Mouse (Mus musculus) cerebellum, adult 11 months (tissue): ENCODE data around the gene Tubd1.

Source experiments
- DNase-seq: peaks from one replicate; pipeline ENCODE4 v3.0.0; 2022

Tubd1 gene

GRCm38 (mm10) chr11:86584898-86585597 lies 40.3 kb downstream of the Tubd1 start:
- no peak for DNase-seq

DNA sequence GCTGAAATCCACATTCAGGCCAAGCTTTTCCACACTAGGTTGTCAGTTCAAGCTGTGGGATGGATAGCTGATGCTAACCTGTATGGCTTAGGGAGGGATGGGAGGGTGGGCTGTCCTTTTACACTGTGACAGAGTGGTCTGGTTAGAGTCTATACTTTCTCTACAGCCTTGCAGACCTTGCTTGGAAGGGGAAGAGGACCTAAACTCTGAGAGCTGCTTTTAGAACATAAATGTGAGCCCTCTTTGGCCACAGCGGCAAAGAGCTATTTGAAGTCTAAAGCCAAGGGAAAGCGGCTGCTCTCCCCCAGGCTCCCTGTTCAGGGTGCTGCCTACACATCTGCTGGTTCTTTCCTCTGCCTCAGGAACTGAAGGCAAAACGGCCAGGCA lies 40.8 kb downstream of the Tubd1 start:
- no peak for DNase-seq

DNA sequence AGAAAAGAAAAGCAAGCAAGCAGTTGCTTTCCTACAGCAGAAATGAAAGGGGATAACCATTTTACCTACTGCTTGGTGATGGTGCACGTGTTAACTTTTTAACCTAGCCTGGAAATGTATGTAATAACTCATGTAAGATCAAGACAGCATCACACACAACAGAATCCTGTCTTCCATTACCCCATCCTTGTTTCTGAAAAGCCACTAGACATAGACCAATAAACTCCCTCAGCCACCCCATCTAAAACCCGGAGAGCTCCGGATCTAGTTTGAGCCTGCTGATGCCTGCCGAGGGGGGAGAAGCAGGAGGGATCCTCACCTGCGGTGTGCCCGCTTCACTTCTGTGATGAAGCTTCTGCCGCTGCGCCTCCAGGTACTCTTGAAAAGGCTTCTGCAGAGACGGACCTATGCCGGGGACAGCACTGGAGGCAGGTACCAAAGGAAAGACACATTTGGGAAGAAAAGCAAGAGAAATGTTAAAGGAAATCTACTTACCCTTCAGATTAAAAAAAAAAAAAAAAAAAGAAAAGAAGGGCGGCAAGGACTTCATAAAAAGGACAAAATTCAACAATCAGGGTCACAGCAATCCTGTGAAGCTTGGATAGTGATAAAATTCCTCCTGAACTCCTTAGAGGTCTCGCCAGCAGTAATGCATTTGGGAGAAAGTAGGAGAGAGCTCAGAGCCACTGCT lies 41.5 kb downstream of the Tubd1 start:
- no peak for DNase-seq

GRCm38 (mm10) chr11:86586868-86587792 lies 42.3 kb downstream of the Tubd1 start:
- no peak for DNase-seq

- DNase-seq, result no peak
These were observed 43.0 kb downstream of the Tubd1 start for GRCm38 (mm10) chr11:86587830-86588229.

DNA sequence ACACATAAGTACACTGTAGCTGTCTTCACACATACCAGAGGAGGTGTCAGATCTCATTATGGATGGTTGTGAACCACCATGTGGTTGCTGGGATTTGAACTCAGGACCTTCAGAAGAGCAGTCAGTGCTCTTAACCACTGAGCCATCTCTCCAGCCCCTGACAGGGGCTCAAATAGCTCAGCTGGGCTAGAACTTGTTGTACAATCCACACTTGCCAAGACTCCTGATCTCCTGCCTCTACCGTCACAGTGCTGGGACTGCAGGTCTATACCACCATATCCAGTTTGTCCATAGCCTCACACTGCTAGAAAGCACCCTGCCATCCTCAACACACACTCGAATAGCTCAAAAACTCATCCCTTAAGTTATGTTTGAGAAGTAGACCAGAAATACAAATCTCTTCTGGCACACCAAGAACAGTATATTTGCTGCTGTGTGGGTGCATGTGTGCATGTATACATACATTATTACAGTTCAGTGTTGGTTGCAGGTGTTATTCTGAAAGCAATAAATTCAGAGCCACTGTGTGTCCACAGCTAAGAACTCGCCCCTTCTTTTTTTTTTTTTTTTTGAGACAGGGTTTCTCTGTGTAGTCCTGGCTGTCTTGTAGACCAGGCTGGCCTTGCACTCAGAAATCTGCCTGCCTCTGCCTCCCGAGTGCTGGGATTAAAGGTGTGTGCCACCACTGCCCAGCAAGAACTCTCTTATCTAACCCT lies 44.0 kb downstream of the Tubd1 start:
- DNase-seq, result no peak

DNA sequence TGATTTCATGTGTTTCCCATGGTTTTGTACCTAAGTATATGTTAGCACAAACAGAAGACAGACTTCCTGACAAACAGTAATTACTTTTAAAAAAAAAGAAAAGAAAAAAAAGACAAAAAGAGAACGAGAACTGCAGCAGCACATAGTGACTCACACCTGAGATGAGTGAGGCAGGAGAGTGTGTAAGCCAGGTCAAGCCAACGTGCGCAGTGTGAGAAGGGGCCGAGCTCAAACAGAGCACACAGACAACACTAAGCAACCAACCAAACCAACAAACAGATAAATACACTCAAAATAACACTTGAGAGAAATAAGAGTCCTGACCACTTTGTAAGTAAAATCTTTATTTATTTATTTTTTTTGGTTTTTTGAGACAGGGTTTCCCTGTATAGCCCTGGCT lies 45.3 kb downstream of the Tubd1 start:
- no peak for DNase-seq

GRCm38 (mm10) chr11:86590579-86590978 lies 45.8 kb downstream of the Tubd1 start:
- DNase-seq, result no peak

- no peak for DNase-seq
These were observed 46.6 kb downstream of the Tubd1 start for GRCm38 (mm10) chr11:86591301-86591845.

- DNase-seq, result no peak
These were observed 47.3 kb downstream of the Tubd1 start for GRCm38 (mm10) chr11:86591931-86592616.

GRCm38 (mm10) chr11:86592993-86593392 lies 48.2 kb downstream of the Tubd1 start:
- DNase-seq, result no peak

DNA sequence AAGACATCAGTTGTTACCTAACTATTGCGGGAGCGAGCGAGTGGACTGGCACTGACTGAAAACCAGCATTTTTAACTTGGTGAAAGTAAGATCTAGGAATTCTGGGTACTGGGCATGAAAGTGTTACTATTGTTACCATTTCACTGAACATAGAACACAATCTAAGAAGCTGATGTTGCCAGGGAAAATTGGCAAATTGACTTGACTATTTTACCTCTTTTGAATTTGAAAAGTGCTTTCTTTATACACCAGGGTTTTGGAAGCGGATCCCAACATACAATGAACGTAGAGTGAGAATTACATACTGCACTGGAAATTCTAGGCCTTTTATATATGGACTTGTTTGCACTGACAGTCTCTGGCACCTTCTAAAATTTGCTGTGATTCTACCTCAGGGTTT lies 48.7 kb downstream of the Tubd1 start:
- DNase-seq, result no peak

GRCm38 (mm10) chr11:86594188-86594876 lies 49.5 kb downstream of the Tubd1 start:
- DNase-seq, result no peak

- no peak for DNase-seq
These were observed 50.6 kb downstream of the Tubd1 start for GRCm38 (mm10) chr11:86595366-86595765.

GRCm38 (mm10) chr11:86596187-86596960 lies 51.6 kb downstream of the Tubd1 start:
- DNase-seq, result no peak

DNA sequence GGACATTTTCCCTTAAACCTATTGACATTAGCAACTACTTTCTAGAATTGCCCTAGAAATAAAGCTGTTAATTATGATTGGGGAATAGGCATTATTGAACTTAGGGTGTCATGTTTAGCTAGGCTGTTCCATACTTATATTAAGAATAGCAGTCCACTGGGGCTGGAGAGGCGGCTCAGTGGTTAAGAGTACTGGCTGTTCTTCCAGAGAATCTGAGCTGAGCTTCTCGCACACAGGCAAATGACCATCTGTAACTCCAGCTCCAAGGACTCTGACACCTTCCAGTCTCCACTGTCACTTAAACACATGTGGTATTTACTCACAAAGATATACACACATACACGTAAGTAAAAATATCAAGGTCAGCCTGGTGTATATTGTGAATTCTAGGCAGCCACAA lies 52.2 kb downstream of the Tubd1 start:
- no peak for DNase-seq

- DNase-seq, result no peak
These were observed 53.4 kb downstream of the Tubd1 start for GRCm38 (mm10) chr11:86598154-86598553.

DNA sequence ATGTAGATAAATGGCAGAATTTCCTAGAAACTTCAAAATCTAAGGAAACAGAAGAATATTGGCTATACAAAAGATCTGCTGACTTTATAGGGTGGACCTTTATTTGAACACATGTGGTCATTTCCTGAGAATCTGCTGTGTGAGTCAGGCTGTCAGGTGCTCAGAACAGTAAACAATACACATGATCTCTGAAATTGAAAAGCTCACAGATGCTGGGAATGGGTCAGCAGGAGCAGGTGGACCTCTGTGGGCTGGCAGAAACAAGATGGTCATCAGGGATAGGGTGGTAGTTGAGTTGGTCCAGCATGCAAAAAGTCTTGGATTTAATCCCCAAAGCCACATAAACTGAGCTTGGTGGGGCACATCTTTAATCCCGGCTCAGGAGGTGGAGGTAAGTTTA lies 53.8 kb downstream of the Tubd1 start:
- DNase-seq, result no peak

GRCm38 (mm10) chr11:86599378-86600208 lies 54.8 kb downstream of the Tubd1 start:
- no peak for DNase-seq

DNA sequence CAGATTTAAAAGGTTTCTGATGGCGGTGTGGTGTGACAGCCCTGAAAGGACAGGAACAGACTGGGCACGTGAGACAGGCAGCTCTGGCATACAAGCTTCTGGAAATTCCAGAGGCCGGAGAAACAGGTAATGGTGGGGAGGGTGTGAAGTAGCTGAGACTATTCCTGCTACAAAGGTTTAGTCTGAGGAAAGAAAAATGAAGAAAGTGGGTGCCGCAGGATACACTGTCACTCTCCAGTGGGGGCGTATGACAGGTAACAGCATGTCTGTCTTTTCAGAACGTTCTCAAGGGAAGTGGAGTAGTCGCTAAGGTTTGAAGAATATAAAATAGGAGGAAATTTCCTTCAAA lies 55.4 kb downstream of the Tubd1 start:
- no peak for DNase-seq
